Mouse (Mus musculus): Measurements from ENCODE around the gene Krtap4-8. TPM values are rescaled to one million over a fixed set of nuclear protein-coding genes. Genes with fewer than 3 reads are reported as not detected.
"Not testable (repeated sequence)": the region's sequence is repeated elsewhere in the genome, so short reads cannot be mapped to it uniquely, and the experiment has no call there.

The Krtap4-8 gene
- not detected in 2 replicates for polyA plus RNA-seq (2012; rRNA removed)

DNA sequence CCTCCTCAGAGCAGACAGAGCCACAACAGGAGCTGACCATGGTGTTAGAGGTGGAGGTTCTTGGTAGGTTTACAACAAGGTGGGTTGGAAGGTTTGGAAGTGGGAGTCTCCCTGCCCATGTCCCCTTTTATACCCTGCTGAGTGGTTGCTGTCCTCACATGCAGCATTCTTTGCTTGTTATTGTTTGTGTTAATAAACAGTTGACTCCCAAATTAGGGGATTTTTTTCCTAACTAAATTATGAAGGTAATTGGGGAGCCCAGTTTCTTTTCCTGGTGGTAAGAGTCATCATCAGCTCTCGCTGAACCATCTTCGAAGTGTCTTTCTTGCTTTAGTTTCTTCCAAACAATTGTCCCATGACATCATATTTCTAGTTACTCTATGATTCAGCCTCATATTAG is at the start of gene Krtap4-8:
Gene Krtap4-8, minus strand, starts transcription at position 101 of the 400 bp plus-strand sequence.
- no peak for DNase-seq
- Histone ChIP-seq H3K27me3 (replicated peaks; ENCODE audit: control insufficient read depth, insufficient read depth, low read length) (no peaks in the 10 kb centered on the region; the same call in 1 of the 2 replicates), H3K4me1 (ENCODE audit: control insufficient read depth, insufficient read depth, low read length) (no peaks in the 10 kb centered on the region), H3K27ac (ENCODE audit: insufficient read depth, low read depth, low read length) (no peak within 1 kb of the TSS), H3K4me3 (ENCODE audit: insufficient read depth, low read depth, low read length) (no peak within 1 kb of the TSS), H3K36me3 (ENCODE audit: control insufficient read depth, insufficient read depth, low read length) (no peaks in the 10 kb centered on the region)
- TF ChIP-seq POLR2A (IDR thresholded peaks at IDR 0.05; ENCODE audit: low read depth, low read length) (no peak), CTCF (conservative IDR thresholded peaks at IDR 0.05; ENCODE audit: insufficient read depth, insufficient read length, low read depth, low read length) (no peak)
- 95% methylated on average over 2 of the region's 2 CpGs for WGBS

GRCm38 (mm10) chr11:99815566-99815965 is 35.1 kb upstream of the Krtap4-8 start, which contains the start of gene Gm11564:
Gene Gm11564 (minus strand): TSS chr11:99815666.
- H3K27me3 ChIP-seq (replicated peaks; ENCODE audit: control insufficient read depth, insufficient read depth, low read length); H3K4me3 ChIP-seq (ENCODE audit: insufficient read depth, low read depth, low read length); H3K27ac ChIP-seq (ENCODE audit: insufficient read depth, low read depth, low read length); H3K4me1 ChIP-seq (ENCODE audit: control insufficient read depth, insufficient read depth, low read length); H3K36me3 ChIP-seq (ENCODE audit: control insufficient read depth, insufficient read depth, low read length); DNase-seq: not testable (repeated sequence)
- WGBS = 71% methylated on average over 2 of the region's 2 CpGs

DNA sequence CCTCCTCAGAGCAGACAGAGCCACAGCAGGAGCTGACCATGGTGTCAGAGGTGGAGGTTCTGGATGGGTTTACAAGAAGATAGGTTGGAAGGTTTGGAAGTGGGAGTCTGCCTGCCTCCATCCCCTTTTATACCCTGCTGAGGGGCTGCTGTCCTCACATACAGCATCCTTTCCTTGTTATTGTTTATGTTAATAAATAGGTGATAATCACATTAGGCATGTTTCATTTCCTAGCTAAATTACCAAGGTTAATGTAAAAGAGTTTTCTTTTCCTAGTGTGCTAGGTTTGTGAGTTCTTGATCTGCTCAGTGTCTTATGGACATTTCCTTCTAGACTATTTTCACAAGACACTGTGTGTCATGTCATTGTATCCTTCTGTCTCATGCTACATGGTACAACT is 29.3 kb upstream of the Krtap4-8 start, which contains the start of gene Krtap4-13:
Gene Krtap4-13, minus strand, starts transcription at position 101 of the 400 bp plus-strand sequence.
- not testable (repeated sequence) for DNase-seq; H3K4me3 ChIP-seq (ENCODE audit: insufficient read depth, low read depth, low read length); H3K36me3 ChIP-seq (ENCODE audit: control insufficient read depth, insufficient read depth, low read length); H3K27ac ChIP-seq (ENCODE audit: insufficient read depth, low read depth, low read length); H3K4me1 ChIP-seq (ENCODE audit: control insufficient read depth, insufficient read depth, low read length); H3K27me3 ChIP-seq (replicated peaks; ENCODE audit: control insufficient read depth, insufficient read depth, low read length)

DNA sequence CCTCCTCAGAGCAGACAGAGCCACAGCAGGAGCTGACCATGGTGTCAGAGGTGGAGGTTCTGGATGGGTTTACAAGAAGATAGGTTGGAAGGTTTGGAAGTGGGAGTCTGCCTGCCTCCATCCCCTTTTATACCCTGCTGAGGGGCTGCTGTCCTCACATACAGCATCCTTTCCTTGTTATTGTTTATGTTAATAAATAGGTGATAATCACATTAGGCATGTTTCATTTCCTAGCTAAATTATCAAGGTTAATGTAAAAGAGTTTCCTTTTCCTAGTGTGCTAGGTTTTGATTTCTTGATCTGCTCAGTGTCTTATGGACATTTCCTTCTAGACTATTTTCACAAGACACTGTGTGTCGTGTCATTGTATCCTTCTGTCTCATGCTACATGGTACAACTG is 23.8 kb upstream of the Krtap4-8 start, which contains the start of gene Gm11554:
Gene Gm11554, minus strand, starts transcription at position 101 of the 400 bp plus-strand sequence.
- not testable (repeated sequence) for H3K36me3 ChIP-seq (ENCODE audit: control insufficient read depth, insufficient read depth, low read length); H3K4me3 ChIP-seq (ENCODE audit: insufficient read depth, low read depth, low read length); H3K4me1 ChIP-seq (ENCODE audit: control insufficient read depth, insufficient read depth, low read length); H3K27ac ChIP-seq (ENCODE audit: insufficient read depth, low read depth, low read length); DNase-seq; H3K27me3 ChIP-seq (replicated peaks; ENCODE audit: control insufficient read depth, insufficient read depth, low read length)
- WGBS = no CpG with 5 or more reads among the region's 1 CpGs

GRCm38 (mm10) chr11:99798832-99799231 is 18.3 kb upstream of the Krtap4-8 start, which contains the start of gene Gm11569:
Gene Gm11569 (minus strand): TSS chr11:99798932.
- not testable (repeated sequence) for H3K27me3 ChIP-seq (replicated peaks; ENCODE audit: control insufficient read depth, insufficient read depth, low read length); H3K4me3 ChIP-seq (ENCODE audit: insufficient read depth, low read depth, low read length); H3K27ac ChIP-seq (ENCODE audit: insufficient read depth, low read depth, low read length); DNase-seq; H3K36me3 ChIP-seq (ENCODE audit: control insufficient read depth, insufficient read depth, low read length); H3K4me1 ChIP-seq (ENCODE audit: control insufficient read depth, insufficient read depth, low read length)
- no CpG with 5 or more reads among the region's 1 CpGs for WGBS

DNA sequence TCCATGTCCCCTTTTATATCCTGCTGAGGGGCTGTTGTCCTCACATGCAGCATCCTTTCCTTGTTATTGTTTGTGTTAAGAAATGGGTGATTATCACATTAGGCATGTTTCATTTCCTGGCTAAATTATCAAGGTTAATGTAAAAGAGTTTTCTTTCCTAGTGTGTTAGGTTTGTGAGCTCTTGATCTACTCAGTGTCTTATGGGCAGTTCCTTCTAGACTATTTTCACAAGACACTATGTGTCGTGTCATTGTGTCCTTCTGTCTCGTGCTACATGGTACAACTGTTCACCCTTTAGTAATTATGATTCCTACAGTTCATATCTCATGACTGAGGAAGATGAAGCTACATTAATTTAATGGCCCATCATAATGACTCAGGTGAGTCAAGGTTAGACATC is 12.9 kb upstream of the Krtap4-8 start, which contains the start of gene Gm11596:
Gene Gm11596, minus strand, starts transcription at position 101 of the 400 bp plus-strand sequence.
- H3K4me1 ChIP-seq (ENCODE audit: control insufficient read depth, insufficient read depth, low read length) = no peaks in the 10 kb centered on the region
- no peak within 1 kb of the TSS for H3K27ac ChIP-seq (ENCODE audit: insufficient read depth, low read depth, low read length)
- no peak for TF ChIP-seq POLR2A (IDR thresholded peaks at IDR 0.05; ENCODE audit: low read depth, low read length)
- TF ChIP-seq CTCF (conservative IDR thresholded peaks at IDR 0.05; ENCODE audit: insufficient read depth, insufficient read length, low read depth, low read length) = no peak
- no peak within 1 kb of the TSS for H3K4me3 ChIP-seq (ENCODE audit: insufficient read depth, low read depth, low read length)
- no peaks in the 10 kb centered on the region for H3K36me3 ChIP-seq (ENCODE audit: control insufficient read depth, insufficient read depth, low read length)
- 86% methylated on average over 2 of the region's 2 CpGs for whole genome bisulfite sequencing
- H3K27me3 ChIP-seq (replicated peaks; ENCODE audit: control insufficient read depth, insufficient read depth, low read length) = no peaks in the 10 kb centered on the region
- DNase-seq = no peak

DNA sequence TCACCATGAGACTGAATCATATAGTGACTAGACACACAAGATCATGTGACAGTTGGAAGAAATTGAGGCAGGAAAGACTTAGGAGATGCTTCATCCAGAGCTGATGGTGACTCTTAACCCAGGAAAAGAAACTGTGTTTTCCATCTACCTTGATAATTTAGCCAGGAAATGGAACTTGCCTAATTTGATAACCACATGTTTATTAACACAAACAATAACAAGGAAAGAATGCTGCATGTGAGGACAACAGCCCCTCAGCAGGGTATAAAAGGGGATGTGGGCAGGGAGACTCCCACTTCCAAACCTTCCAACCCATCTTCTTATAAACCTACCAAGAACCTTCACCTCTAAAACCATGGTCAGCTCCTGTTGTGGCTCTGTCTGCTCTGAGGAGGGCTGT is 4.4 kb upstream of the Krtap4-8 start, which contains the start of gene Krtap4-9:
Gene Krtap4-9, plus strand, starts transcription at position 301 of the 400 bp plus-strand sequence.
- not testable (repeated sequence) for H3K36me3 ChIP-seq (ENCODE audit: control insufficient read depth, insufficient read depth, low read length); DNase-seq; H3K27me3 ChIP-seq (replicated peaks; ENCODE audit: control insufficient read depth, insufficient read depth, low read length); H3K27ac ChIP-seq (ENCODE audit: insufficient read depth, low read depth, low read length); H3K4me1 ChIP-seq (ENCODE audit: control insufficient read depth, insufficient read depth, low read length); H3K4me3 ChIP-seq (ENCODE audit: insufficient read depth, low read depth, low read length)

GRCm38 (mm10) chr11:99778401-99778800 is 2.1 kb downstream of the Krtap4-8 start:
- Histone ChIP-seq H3K27ac (ENCODE audit: insufficient read depth, low read depth, low read length) (no peak overlapping the region), H3K27me3 (replicated peaks; ENCODE audit: control insufficient read depth, insufficient read depth, low read length) (no peaks in the 10 kb centered on the region; the same call in 1 of the 2 replicates), H3K36me3 (ENCODE audit: control insufficient read depth, insufficient read depth, low read length) (no peaks in the 10 kb centered on the region), H3K4me1 (ENCODE audit: control insufficient read depth, insufficient read depth, low read length) (no peaks in the 10 kb centered on the region), H3K4me3 (ENCODE audit: insufficient read depth, low read depth, low read length) (no peak overlapping the region)
- WGBS = 66% methylated on average over 7 of the region's 7 CpGs
- peak; percentile 39 for DNase-seq
- TF ChIP-seq POLR2A (IDR thresholded peaks at IDR 0.05; ENCODE audit: low read depth, low read length) (no peak), CTCF (conservative IDR thresholded peaks at IDR 0.05; ENCODE audit: insufficient read depth, insufficient read length, low read depth, low read length) (no peak)

- DNase-seq; H3K27ac ChIP-seq (ENCODE audit: insufficient read depth, low read depth, low read length); H3K36me3 ChIP-seq (ENCODE audit: control insufficient read depth, insufficient read depth, low read length); H3K4me1 ChIP-seq (ENCODE audit: control insufficient read depth, insufficient read depth, low read length); H3K4me3 ChIP-seq (ENCODE audit: insufficient read depth, low read depth, low read length); H3K27me3 ChIP-seq (replicated peaks; ENCODE audit: control insufficient read depth, insufficient read depth, low read length): not testable (repeated sequence)
Measured at GRCm38 (mm10) chr11:99772813-99773212, 7.7 kb downstream of the Krtap4-8 start, which contains the start of gene Gm11595. Gene Gm11595 (minus strand): TSS chr11:99772913.

All from kidney, adult 2 months (tissue).